10 mouse cellular contexts compared by ENCODE assay signal in the genomic region with DNA sequence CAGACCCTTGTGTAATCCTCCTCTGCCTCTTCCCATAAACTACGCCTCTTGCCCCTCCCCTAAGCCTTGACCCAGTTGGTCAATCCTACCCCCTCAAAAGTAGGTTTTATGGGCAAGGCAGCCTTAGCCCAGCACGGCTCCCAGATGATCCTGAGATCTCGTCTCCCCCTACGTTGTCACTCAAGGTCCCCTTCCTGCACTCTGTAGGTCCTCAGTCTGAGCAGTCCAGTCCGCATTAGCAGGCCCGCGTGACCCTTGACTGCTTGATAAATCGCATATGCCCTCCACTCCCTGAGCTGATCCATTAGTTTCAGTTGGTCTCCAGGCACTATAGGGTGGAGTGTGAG. TPM values are rescaled to one million over a fixed set of nuclear protein-coding genes. Genes with fewer than 3 reads are reported as not detected.
DNase-seq lines count a peak whose midpoint lies in the region; ATAC-seq and TF ChIP-seq lines count a peak whose summit lies in the region.
"Had no signal": no experiment of that assay in that cellular context is flagged by ENCODE, and none has a peak within 500 bp of the region (broad histone marks: within the 10 kb centered on the region; RNA-seq: fewer than 3 reads in every experiment).

No protein-coding gene starts in this region.

- H3K4me2 ChIP-seq in liver, embryonic 11.5 days: peak overlapping the region; percentile 83
- peak overlapping the region; percentile 70 for H3K4me2 ChIP-seq in stomach, postnatal 0 days (replicated peaks; ENCODE audit: low read depth)

- ATAC-seq in frontal cortex, adult (ENCODE audit: low TSS enrichment): peak; percentile 4; the same call in 1 of the 2 replicates
- ATAC-seq in megakaryocyte, adult 5-6 weeks (ENCODE audit: poor library complexity, severe bottlenecking): no peak
- no peak; the same call in 1 of the 2 replicates for ATAC-seq in liver, embryonic 11.5 days (replicated peaks; ENCODE audit: low FRiP score)
- no peak for ATAC-seq in stomach, postnatal 0 days (ENCODE audit: low FRiP score, low TSS enrichment)

- H3K9me3 ChIP-seq in megakaryocyte, embryonic 14.5 days: no peaks in the 10 kb centered on the region
- no peaks in the 10 kb centered on the region for H3K9me3 ChIP-seq in liver, embryonic 11.5 days (ENCODE audit: control insufficient read depth, low read length)
- H3K9me3 ChIP-seq in stomach, postnatal 0 days (ENCODE audit: control insufficient read depth, low read length): no peaks in the 10 kb centered on the region

- peaks cover 64% of the 10 kb centered on the region for H3K27me3 ChIP-seq in megakaryocyte, embryonic 14.5 days (replicated peaks)
- H3K27me3 ChIP-seq in liver, embryonic 11.5 days (replicated peaks; ENCODE audit: control insufficient read depth, insufficient read depth, low read length): peaks cover 6% of the 10 kb centered on the region
- no peaks in the 10 kb centered on the region for H3K27me3 ChIP-seq in stomach, postnatal 0 days (ENCODE audit: control insufficient read depth, insufficient read depth, low read length)

- peak overlapping the region; percentile 34; the same call in 1 of the 2 replicates for H3K9ac ChIP-seq in liver, embryonic 11.5 days (ENCODE audit: low read depth, low read length)
- peak overlapping the region; percentile 48; the same call in 1 of the 2 replicates for H3K9ac ChIP-seq in stomach, postnatal 0 days (ENCODE audit: low read length)

- no peak overlapping the region for H3K27ac ChIP-seq in liver, embryonic 11.5 days (ENCODE audit: low read depth, low read length)
- no peak overlapping the region for H3K27ac ChIP-seq in stomach, postnatal 0 days (replicated peaks)

- TF ChIP-seq EP300 in stomach, postnatal 0 days (optimal IDR thresholded peaks at IDR 0.05): no peak

- TF ChIP-seq CTCF in stomach, postnatal 0 days (IDR thresholded peaks at IDR 0.05; ENCODE audit: low read depth): no peak

- 38% methylated on average over 8 of the region's 8 CpGs for WGBS in liver, embryonic 11.5 days
- 27% methylated on average over 8 of the region's 8 CpGs for WGBS in stomach, postnatal 0 days

- H3K36me3 ChIP-seq in megakaryocyte, embryonic 14.5 days (replicated peaks; ENCODE audit: low read length): no peaks in the 10 kb centered on the region
- no peaks in the 10 kb centered on the region for H3K36me3 ChIP-seq in liver, embryonic 11.5 days (ENCODE audit: control insufficient read depth, insufficient read depth, low read length)
- H3K36me3 ChIP-seq in stomach, postnatal 0 days (ENCODE audit: control insufficient read depth, insufficient read depth, low read length): no peaks in the 10 kb centered on the region

- peak overlapping the region; percentile 81 for H3K4me3 ChIP-seq in megakaryocyte, embryonic 14.5 days (replicated peaks)
- H3K4me3 ChIP-seq in liver, embryonic 11.5 days (ENCODE audit: low read depth, low read length): peak overlapping the region; percentile 53
- peak overlapping the region; percentile 45 for H3K4me3 ChIP-seq in stomach, postnatal 0 days (ENCODE audit: low read depth, low read length)

- H3K4me1 ChIP-seq in megakaryocyte, embryonic 14.5 days: peaks cover 11% of the 10 kb centered on the region
- H3K4me1 ChIP-seq in liver, embryonic 11.5 days (replicated peaks; ENCODE audit: control insufficient read depth, insufficient read depth, low read length): peaks cover 13% of the 10 kb centered on the region
- peaks cover 4% of the 10 kb centered on the region; the same call in 1 of the 2 replicates for H3K4me1 ChIP-seq in stomach, postnatal 0 days (replicated peaks; ENCODE audit: control insufficient read depth, insufficient read depth)

- no peak for DNase-seq in frontal cortex, postnatal 10 days (ENCODE audit: low spot score in 2 of 2)
- DNase-seq in liver, embryonic 11.5 days (ENCODE audit: low spot score): no peak
- no peak for DNase-seq in stomach, postnatal 0 days (ENCODE audit: low spot score)
- no peak for DNase-seq in thymus, postnatal 14 days
- no peak for DNase-seq in natural killer cell, adult 2 months (ENCODE audit: low spot score in 2 of 2)

RNA-seq across cellular contexts. Expression of a gene that starts 8.9 kb away (rescaled TPM):
- not detected in 2 replicates for polyA plus RNA-seq in megakaryocyte, embryonic 14.5 days (2012; ENCODE audit: insufficient read depth, low replicate concordance)
- total RNA-seq in megakaryocyte, adult 5-6 weeks (2015): 0.18 TPM in 1 of 2 replicates, not detected in the other
- not detected in 2 replicates for total RNA-seq in megakaryocyte, adult 5-6 weeks (2017)
- 0.48 TPM in 1 of 2 replicates, not detected in the other for polyA plus RNA-seq in liver, embryonic 11.5 days (2014; fragmentation: Nextera tagmentation; extraction: Ambion mirVana)
- 20.2 and 22.5 TPM in 2 replicates for polyA plus RNA-seq in stomach, postnatal 0 days (2015; fragmentation: Nextera tagmentation; extraction: Ambion mirVana)

RNA-seq across cellular contexts. Expression of a gene that starts 12.2 kb away (rescaled TPM):
- polyA plus RNA-seq in megakaryocyte, embryonic 14.5 days (2012; ENCODE audit: insufficient read depth, low replicate concordance): 1.3 and 13.9 TPM in 2 replicates
- total RNA-seq in megakaryocyte, adult 5-6 weeks (2015): not detected in 2 replicates
- total RNA-seq in megakaryocyte, adult 5-6 weeks (2017): not detected in 2 replicates
- polyA plus RNA-seq in liver, embryonic 11.5 days (2014; fragmentation: Nextera tagmentation; extraction: Ambion mirVana): 0.10 and 0.22 TPM in 2 replicates
- polyA plus RNA-seq in stomach, postnatal 0 days (2015; fragmentation: Nextera tagmentation; extraction: Ambion mirVana): 0.24 and 0.41 TPM in 2 replicates
- total RNA-seq: monocyte, adult 5-6 weeks had no signal

RNA-seq across cellular contexts. Expression of a gene that starts 14.4 kb away (rescaled TPM):
- 7.5 and 44.1 TPM in 2 replicates for polyA plus RNA-seq in megakaryocyte, embryonic 14.5 days (2012; ENCODE audit: insufficient read depth, low replicate concordance)
- not detected in 2 replicates for total RNA-seq in megakaryocyte, adult 5-6 weeks (2015)
- not detected in 2 replicates for total RNA-seq in megakaryocyte, adult 5-6 weeks (2017)
- polyA plus RNA-seq in liver, embryonic 11.5 days (2014; fragmentation: Nextera tagmentation; extraction: Ambion mirVana): 0.55 and 0.59 TPM in 2 replicates
- 0.29 and 0.41 TPM in 2 replicates for polyA plus RNA-seq in stomach, postnatal 0 days (2015; fragmentation: Nextera tagmentation; extraction: Ambion mirVana)
- total RNA-seq: monocyte, adult 5-6 weeks had no signal

RNA-seq across cellular contexts. Expression of a gene that starts 22.2 kb away (rescaled TPM):
- not detected in 2 replicates for polyA plus RNA-seq in megakaryocyte, embryonic 14.5 days (2012; ENCODE audit: insufficient read depth, low replicate concordance)
- not detected in 2 replicates for total RNA-seq in megakaryocyte, adult 5-6 weeks (2015)
- not detected in 2 replicates for total RNA-seq in megakaryocyte, adult 5-6 weeks (2017)
- not detected in 2 replicates for polyA plus RNA-seq in liver, embryonic 11.5 days (2014; fragmentation: Nextera tagmentation; extraction: Ambion mirVana)
- polyA plus RNA-seq in stomach, postnatal 0 days (2015; fragmentation: Nextera tagmentation; extraction: Ambion mirVana): 80.5 and 91.8 TPM in 2 replicates
- total RNA-seq: adrenal gland, postnatal 14 days; monocyte, adult 5-6 weeks had no signal

RNA-seq across cellular contexts. Expression of a gene that starts 39.6 kb away (rescaled TPM):
- 42.3 and 83.5 TPM in 2 replicates for polyA plus RNA-seq in megakaryocyte, embryonic 14.5 days (2012; ENCODE audit: insufficient read depth, low replicate concordance)
- 6.7 and 12.5 TPM in 2 replicates for total RNA-seq in megakaryocyte, adult 5-6 weeks (2015)
- total RNA-seq in megakaryocyte, adult 5-6 weeks (2017): 7.9 and 8.5 TPM in 2 replicates
- 6.2 and 6.6 TPM in 2 replicates for polyA plus RNA-seq in liver, embryonic 11.5 days (2014; fragmentation: Nextera tagmentation; extraction: Ambion mirVana)
- 7.7 and 13.1 TPM in 2 replicates for polyA plus RNA-seq in stomach, postnatal 0 days (2015; fragmentation: Nextera tagmentation; extraction: Ambion mirVana)

Comparison
In these comparisons a context has a peak if more than half of its experiments do, and no peak if none do; other contexts are left out.
1. RNA of a gene that starts 8.9 kb away (polyA plus RNA-seq): 20.2 to 22.5 TPM in stomach, postnatal 0 days; 0.48 TPM in liver, embryonic 11.5 days and not detected in megakaryocyte, embryonic 14.5 days; every median in the first group is over 10 times any median in the second.
2. Peak in every context shown above with its lines, with median percentiles within 50 percentile points of each other: H3K4me3 ChIP-seq.